Mouse (Mus musculus): ENCODE measurements around the gene Olfr1389. TPM values are rescaled to one million over a fixed set of nuclear protein-coding genes. Genes with fewer than 3 reads are reported as not detected.
"Not testable (repeated sequence)": the region's sequence is repeated elsewhere in the genome, so short reads cannot be mapped to it uniquely, and the experiment has no call there.

Olfr1389 gene
- polyA plus RNA-seq (2016; fragmentation: Nextera tagmentation; extraction: Ambion mirVana): not detected in 2 replicates

DNA sequence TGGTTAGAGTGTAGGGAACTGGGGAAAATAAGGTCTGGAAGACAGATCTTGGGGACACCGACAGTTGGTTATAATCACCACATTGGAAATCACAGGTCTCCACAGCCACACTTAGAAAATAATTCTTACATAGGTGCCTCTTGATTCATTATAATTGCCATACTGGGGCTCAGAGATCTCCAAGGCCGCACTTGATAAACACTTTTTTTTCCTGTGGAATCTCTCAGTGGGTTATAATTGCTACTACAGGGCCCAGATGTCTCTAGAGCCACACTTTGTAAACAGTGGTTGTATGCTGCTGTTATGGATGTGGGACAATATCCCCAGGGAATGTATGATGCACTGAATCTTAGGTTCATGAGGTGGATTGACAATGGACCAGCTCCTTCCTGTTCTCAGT lies at the start of gene Olfr1389:
Gene Olfr1389, plus strand, starts transcription at position 301 of the 400 bp plus-strand sequence.
- Histone ChIP-seq H3K27ac (replicated peaks) (no peak within 1 kb of the TSS), H3K4me3 (no peak within 1 kb of the TSS), H3K36me3 (no peaks in the 10 kb centered on the region), H3K9me3 (replicated peaks) (no peaks in the 10 kb centered on the region), H3K4me1 (no peaks in the 10 kb centered on the region), H3K27me3 (ENCODE audit: low read depth, poor library complexity, severe bottlenecking) (no peaks in the 10 kb centered on the region)
- WGBS: 92% methylated on average over 2 of the region's 2 CpGs
- DNase-seq (ENCODE audit: low spot score): no peak

GRCm38 (mm10) chr11:49383133-49383532 lies 39.7 kb upstream of the Olfr1389 start:
- Histone ChIP-seq H3K36me3 (no peaks in the 10 kb centered on the region), H3K9me3 (replicated peaks) (no peaks in the 10 kb centered on the region; the same call in 1 of the 2 replicates), H3K27ac (replicated peaks) (no peak overlapping the region), H3K27me3 (ENCODE audit: low read depth, poor library complexity, severe bottlenecking) (no peaks in the 10 kb centered on the region), H3K4me1 (no peaks in the 10 kb centered on the region), H3K4me3 (no peak overlapping the region)
- DNase-seq (ENCODE audit: low spot score): no peak

DNA sequence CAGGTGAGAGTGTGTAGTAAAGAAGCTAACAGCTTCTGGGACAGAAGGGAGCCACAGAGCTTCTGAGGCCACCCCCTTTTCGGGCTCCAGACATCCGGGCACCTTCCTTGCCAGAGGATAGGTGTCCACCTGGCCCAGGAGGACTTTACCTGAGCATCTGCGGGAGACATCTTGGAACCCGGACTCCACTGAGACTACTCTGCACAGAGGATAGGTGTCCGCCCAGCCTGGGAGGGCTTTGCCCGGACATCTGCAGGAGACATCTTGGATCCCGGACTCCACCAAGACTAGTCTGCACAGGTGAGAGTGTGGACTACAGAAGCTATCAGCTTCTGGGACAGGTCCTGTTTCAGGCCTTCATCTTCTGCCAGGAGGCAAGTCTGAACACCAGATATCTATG lies 36.7 kb upstream of the Olfr1389 start:
- WGBS: 94% methylated on average over 7 of the region's 7 CpGs

DNA sequence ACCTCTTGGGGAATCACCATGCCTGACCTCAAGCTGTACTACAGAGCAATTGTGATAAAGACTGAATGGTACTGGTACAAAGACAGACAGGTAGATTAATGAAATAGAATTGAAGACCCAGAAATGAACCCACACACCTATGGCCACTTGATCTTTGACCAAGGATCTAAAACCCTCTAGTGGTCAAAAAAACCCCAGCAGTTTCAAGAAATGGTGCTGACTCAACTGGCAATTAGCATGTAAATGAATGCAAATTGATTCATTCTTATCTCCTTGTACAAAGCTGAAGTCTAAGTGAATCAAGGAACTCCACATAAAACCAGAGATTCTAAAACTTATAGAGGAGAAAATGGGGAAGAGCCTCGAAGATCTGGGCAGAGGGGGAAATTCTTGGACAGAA lies 30.2 kb upstream of the Olfr1389 start:
- not testable (repeated sequence) for H3K27ac ChIP-seq (replicated peaks); H3K9me3 ChIP-seq (replicated peaks); H3K4me1 ChIP-seq; H3K27me3 ChIP-seq (ENCODE audit: low read depth, poor library complexity, severe bottlenecking); H3K4me3 ChIP-seq; H3K36me3 ChIP-seq; DNase-seq (ENCODE audit: low spot score)
- WGBS: 86% methylated on average over 1 of the region's 1 CpGs

More for the DNA sequence above, 36.7 kb upstream of the Olfr1389 start:
- H3K4me3 ChIP-seq; H3K4me1 ChIP-seq; H3K27me3 ChIP-seq (ENCODE audit: low read depth, poor library complexity, severe bottlenecking); DNase-seq (ENCODE audit: low spot score); H3K9me3 ChIP-seq (replicated peaks); H3K36me3 ChIP-seq; H3K27ac ChIP-seq (replicated peaks): not testable (repeated sequence)

DNA sequence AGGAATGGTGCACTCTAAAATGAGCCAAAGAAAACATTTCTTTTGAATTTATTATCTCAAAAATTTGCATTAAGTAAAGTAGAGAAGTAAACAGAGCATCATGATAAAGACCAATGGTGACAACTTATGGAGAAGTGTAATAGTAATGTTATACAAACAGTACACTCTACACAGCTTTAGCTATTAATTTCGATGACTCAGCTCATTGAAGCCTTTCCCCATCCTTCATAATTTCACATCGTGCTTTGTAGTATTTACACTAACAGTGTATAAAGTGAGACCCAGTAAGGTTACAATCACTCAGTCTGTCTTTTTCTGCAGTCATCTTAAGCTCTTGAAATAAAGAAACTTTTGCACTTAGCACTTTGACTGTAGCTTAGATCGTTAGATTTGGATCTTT lies 16.1 kb upstream of the Olfr1389 start:
- Histone ChIP-seq H3K27ac (replicated peaks) (no peak overlapping the region), H3K4me1 (no peaks in the 10 kb centered on the region), H3K4me3 (no peak overlapping the region), H3K9me3 (replicated peaks) (no peaks in the 10 kb centered on the region), H3K36me3 (no peaks in the 10 kb centered on the region), H3K27me3 (ENCODE audit: low read depth, poor library complexity, severe bottlenecking) (no peaks in the 10 kb centered on the region)
- WGBS: 83% methylated on average over 3 of the region's 3 CpGs
- no peak for DNase-seq (ENCODE audit: low spot score)

- no peaks in the 10 kb centered on the region for H3K27me3 ChIP-seq (ENCODE audit: low read depth, poor library complexity, severe bottlenecking)
- no peaks in the 10 kb centered on the region; the same call in 1 of the 2 replicates for H3K9me3 ChIP-seq (replicated peaks)
- no peaks in the 10 kb centered on the region for H3K4me1 ChIP-seq
- H3K4me3 ChIP-seq: no peak overlapping the region
- no peak overlapping the region for H3K27ac ChIP-seq (replicated peaks)
- H3K36me3 ChIP-seq: no peaks in the 10 kb centered on the region
- 28% methylated on average over 1 of the region's 1 CpGs for WGBS
- DNase-seq (ENCODE audit: low spot score): no peak
Observed at GRCm38 (mm10) chr11:49410540-49410939, 12.3 kb upstream of the Olfr1389 start.

DNA sequence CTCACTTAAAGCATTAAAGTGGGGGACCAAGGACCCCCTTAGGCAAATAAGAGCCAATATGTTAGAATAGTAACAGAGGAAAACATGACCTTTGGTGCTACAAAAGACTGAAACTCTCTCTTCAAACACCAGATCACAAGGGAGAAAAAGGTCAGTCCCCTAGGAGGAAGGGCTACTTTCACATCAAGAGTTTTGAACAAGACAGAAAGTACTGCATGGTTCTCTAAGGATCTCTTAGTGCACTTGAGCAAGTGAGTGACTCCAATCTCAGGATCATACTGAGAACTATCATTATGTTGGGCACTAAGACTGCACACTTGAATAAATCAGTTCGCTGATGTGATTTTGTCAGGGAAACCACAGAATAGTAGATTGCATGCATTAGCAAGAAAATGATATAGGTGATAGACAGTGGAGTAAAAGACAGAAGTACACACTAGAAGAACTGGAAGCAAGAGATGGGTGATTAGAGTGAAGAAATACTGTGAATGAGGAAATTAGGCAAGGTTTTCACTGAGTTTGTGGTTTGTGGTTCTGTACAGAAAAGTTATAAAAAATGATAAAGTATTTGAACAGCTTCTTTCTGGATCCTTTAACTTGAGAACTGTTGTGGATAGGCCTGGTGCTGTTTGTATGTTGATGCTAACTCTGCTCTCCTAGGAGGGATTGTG lies 2.5 kb downstream of the Olfr1389 start:
- H3K27me3 ChIP-seq (ENCODE audit: low read depth, poor library complexity, severe bottlenecking): no peaks in the 10 kb centered on the region
- H3K27ac ChIP-seq (replicated peaks): no peak overlapping the region
- WGBS: 88% methylated on average over 1 of the region's 1 CpGs
- H3K4me1 ChIP-seq: no peaks in the 10 kb centered on the region
- H3K4me3 ChIP-seq: no peak overlapping the region
- no peak for DNase-seq (ENCODE audit: low spot score)
- H3K36me3 ChIP-seq: no peaks in the 10 kb centered on the region
- H3K9me3 ChIP-seq (replicated peaks): no peaks in the 10 kb centered on the region

DNA sequence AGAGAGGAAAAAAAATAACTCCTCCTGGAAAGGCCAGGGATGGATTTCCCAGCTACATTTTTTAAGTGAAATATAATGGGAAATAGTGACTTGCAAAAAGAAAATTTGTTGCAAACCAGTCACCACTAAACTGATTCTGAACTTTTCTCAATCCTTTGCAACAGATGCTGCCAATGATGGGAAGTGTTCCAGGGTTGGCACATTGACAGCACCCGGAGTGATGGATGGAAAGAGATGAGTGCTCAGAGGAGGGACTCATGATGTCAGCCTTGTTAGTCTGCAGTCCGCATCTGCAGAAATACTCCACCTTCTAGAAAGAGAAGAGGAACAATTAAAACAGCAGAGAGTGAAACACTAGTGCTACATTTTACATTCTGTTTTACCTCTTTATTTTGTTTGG lies 6.8 kb downstream of the Olfr1389 start:
- Histone ChIP-seq H3K9me3 (replicated peaks) (no peaks in the 10 kb centered on the region; the same call in 1 of the 2 replicates), H3K4me1 (no peaks in the 10 kb centered on the region), H3K27me3 (ENCODE audit: low read depth, poor library complexity, severe bottlenecking) (no peaks in the 10 kb centered on the region), H3K27ac (replicated peaks) (no peak overlapping the region), H3K36me3 (no peaks in the 10 kb centered on the region), H3K4me3 (no peak overlapping the region)
- no peak for DNase-seq (ENCODE audit: low spot score)
- WGBS: 91% methylated on average over 2 of the region's 2 CpGs

- Histone ChIP-seq H3K9me3 (replicated peaks) (no peaks in the 10 kb centered on the region; the same call in 1 of the 2 replicates), H3K4me3 (no peak within 1 kb of the TSS), H3K4me1 (no peaks in the 10 kb centered on the region), H3K36me3 (no peaks in the 10 kb centered on the region), H3K27me3 (ENCODE audit: low read depth, poor library complexity, severe bottlenecking) (no peaks in the 10 kb centered on the region), H3K27ac (replicated peaks) (no peak within 1 kb of the TSS)
- WGBS: 77% methylated on average over 3 of the region's 3 CpGs
- no peak for DNase-seq (ENCODE audit: low spot score)
Observed at GRCm38 (mm10) chr11:49436411-49436810, 13.5 kb downstream of the Olfr1389 start, which contains the start of gene Olfr1388. TSS of gene Olfr1388 (plus strand) at chr11:49436624.

GRCm38 (mm10) chr11:49455043-49455442 lies 32.2 kb downstream of the Olfr1389 start, which contains the start of gene Olfr1387:
TSS of gene Olfr1387 (plus strand) at chr11:49455343.
- H3K4me3 ChIP-seq: no peak within 1 kb of the TSS
- WGBS: 80% methylated on average over 1 of the region's 1 CpGs

GRCm38 (mm10) chr11:49464746-49465145 lies 41.9 kb downstream of the Olfr1389 start, which contains the start of gene Olfr1386:
TSS of gene Olfr1386 (plus strand) at chr11:49465046.
- H3K27ac ChIP-seq (replicated peaks); DNase-seq (ENCODE audit: low spot score); H3K4me3 ChIP-seq; H3K36me3 ChIP-seq; H3K4me1 ChIP-seq; H3K27me3 ChIP-seq (ENCODE audit: low read depth, poor library complexity, severe bottlenecking); H3K9me3 ChIP-seq (replicated peaks): not testable (repeated sequence)
- WGBS: 77% methylated on average over 3 of the region's 3 CpGs

More at GRCm38 (mm10) chr11:49455043-49455442, 32.2 kb downstream of the Olfr1389 start, which contains the start of gene Olfr1387:
- Histone ChIP-seq H3K4me1 (no peaks in the 10 kb centered on the region), H3K36me3 (no peaks in the 10 kb centered on the region), H3K27ac (replicated peaks) (no peak within 1 kb of the TSS), H3K9me3 (replicated peaks) (no peaks in the 10 kb centered on the region), H3K27me3 (ENCODE audit: low read depth, poor library complexity, severe bottlenecking) (no peaks in the 10 kb centered on the region)
- DNase-seq (ENCODE audit: low spot score): no peak
